Mouse (Mus musculus) myocyte (in vitro differentiated cells): ENCODE measurements around the gene Ptger2. TPM values are rescaled to one million over a fixed set of nuclear protein-coding genes. Genes with fewer than 3 reads are reported as not detected.
A peak's percentile ranks its signal among the peaks of the same experiment; 100 is the strongest.
"Not testable (repeated sequence)": the region's sequence is repeated elsewhere in the genome, so short reads cannot be mapped to it uniquely, and the experiment has no call there.

ENCODE experiments used
- H3K27me3 ChIP-seq: one replicate; pipeline ENCODE4 v1.6.1; 2011; ENCODE audit not compliant: control insufficient read depth, insufficient read depth, insufficient read length
- H3K36me3 ChIP-seq: one replicate; pipeline ENCODE4 v1.6.1; 2011; ENCODE audit not compliant: control insufficient read depth, insufficient read depth
- H3K4me2 ChIP-seq: one replicate; pipeline ENCODE4 v1.6.1; 2011; ENCODE audit warnings: low read depth, control low read depth
- H3K4me3 ChIP-seq: one replicate; pipeline ENCODE4 v1.5.1; 2011; ENCODE audit warnings: mild to moderate bottlenecking, control low read depth, moderate library complexity
- H3K79me2 ChIP-seq: one replicate; pipeline ENCODE4 v1.6.1; 2011; ENCODE audit not compliant: control insufficient read depth, insufficient read depth
- H3ac ChIP-seq: one replicate; pipeline ENCODE4 v1.6.1; 2011; ENCODE audit not compliant: control insufficient read depth, insufficient read length
- CEBPB ChIP-seq: IDR thresholded peaks from 2 replicates; pipeline ENCODE4 v1.6.1; 2011; ENCODE audit warnings: mild to moderate bottlenecking, moderate library complexity; ENCODE audit not compliant: poor library complexity, insufficient read depth, severe bottlenecking
- E2F4 ChIP-seq: IDR thresholded peaks from one replicate; pipeline ENCODE4 v1.6.1; 2011; ENCODE audit warnings: mild to moderate bottlenecking, control low read depth, moderate library complexity; ENCODE audit not compliant: insufficient read depth
- MAX ChIP-seq: IDR thresholded peaks from one replicate; pipeline ENCODE4 v1.6.1; 2011; ENCODE audit warnings: low read depth, mild to moderate bottlenecking, control low read depth
- MYOD1 ChIP-seq, 3 experiments: IDR thresholded peaks; one replicate each; pipeline ENCODE4 v1.6.1; 2011; ENCODE audit warnings: control low read depth in 2 of 3, low read depth in 2 of 3, mild to moderate bottlenecking in 2 of 3, moderate library complexity in 1 of 3; ENCODE audit not compliant: insufficient read length in 2 of 3, control insufficient read depth in 1 of 3
- MYOG ChIP-seq, 3 experiments: IDR thresholded peaks; one replicate each; pipeline ENCODE4 v1.6.1; 2011; ENCODE audit warnings: control low read depth in 2 of 3, low read depth in 2 of 3, mild to moderate bottlenecking in 2 of 3; ENCODE audit not compliant: insufficient read length in 2 of 3, control insufficient read depth in 1 of 3, insufficient read depth in 1 of 3
- POLR2A ChIP-seq: IDR thresholded peaks from one replicate; pipeline ENCODE4 v1.6.1; 2011; ENCODE audit warnings: low read depth, mild to moderate bottlenecking, control low read depth, moderate library complexity; ENCODE audit not compliant: insufficient read length
- POLR2AphosphoS2 ChIP-seq: IDR thresholded peaks from one replicate; pipeline ENCODE4 v1.6.1; 2011; ENCODE audit warnings: low read depth, control low read depth; ENCODE audit not compliant: insufficient read length
- REST ChIP-seq: IDR thresholded peaks from one replicate; pipeline ENCODE4 v1.6.1; 2011; ENCODE audit warnings: mild to moderate bottlenecking, control low read depth, moderate library complexity; ENCODE audit not compliant: insufficient read depth, insufficient read length
- SRF ChIP-seq: IDR thresholded peaks from one replicate; pipeline ENCODE4 v1.6.1; 2011; ENCODE audit warnings: low read depth; ENCODE audit not compliant: control insufficient read depth, insufficient read length
- TCF12 ChIP-seq: IDR thresholded peaks from one replicate; pipeline ENCODE4 v1.6.1; 2011; ENCODE audit warnings: mild to moderate bottlenecking, control low read depth; ENCODE audit not compliant: poor library complexity, insufficient read depth, severe bottlenecking
- TCF3 ChIP-seq: IDR thresholded peaks from one replicate; pipeline ENCODE4 v1.6.1; 2011; ENCODE audit warnings: low read depth, control low read depth; ENCODE audit not compliant: insufficient read length
- USF1 ChIP-seq: IDR thresholded peaks from one replicate; pipeline ENCODE4 v1.6.1; 2011; ENCODE audit warnings: low read depth, mild to moderate bottlenecking, control low read depth, moderate library complexity
- polyA plus RNA-seq: library from polyadenylated mRNA; unstranded; fragments of >200 nt; fragmentation: generic; extraction: Trizol; gene quantifications from one replicate; pipeline ENCODE4 v1.2.1, GENCODE M21; 2012; ENCODE audit warnings: missing spikeins

Ptger2 gene
- 0.01 TPM for polyA plus RNA-seq

- not testable (repeated sequence) for H3K4me3 ChIP-seq, H3K4me2 ChIP-seq, H3K79me2 ChIP-seq, H3K27me3 ChIP-seq, H3ac ChIP-seq, H3K36me3 ChIP-seq
Measured at GRCm38 (mm10) chr14:44987674-44988355, at the start of gene Ptger2. Ptger2 (plus strand) TSS chr14:44988195.

- H3K4me2 ChIP-seq, result no peak overlapping the region
- no peak for TF ChIP-seq TCF3
- no peak for TF ChIP-seq REST
- TF ChIP-seq USF1, result no peak
- no peak overlapping the region for H3ac ChIP-seq
- no peak overlapping the region for H3K4me3 ChIP-seq
- no peaks in the 10 kb centered on the region for H3K27me3 ChIP-seq
- no peaks in the 10 kb centered on the region for H3K36me3 ChIP-seq
- H3K79me2 ChIP-seq, result no peaks in the 10 kb centered on the region
Measured at GRCm38 (mm10) chr14:44960746-44961145, 27.2 kb upstream of the Ptger2 start.

- not testable (repeated sequence) for H3K4me2 ChIP-seq, H3K36me3 ChIP-seq, H3K27me3 ChIP-seq, H3ac ChIP-seq, H3K4me3 ChIP-seq, H3K79me2 ChIP-seq
Measured at GRCm38 (mm10) chr14:44977278-44977677, 10.7 kb upstream of the Ptger2 start.

- Histone ChIP-seq H3ac (no peak overlapping the region), H3K79me2 (no peaks in the 10 kb centered on the region), H3K27me3 (no peaks in the 10 kb centered on the region), H3K4me3 (no peak overlapping the region), H3K4me2 (no peak overlapping the region), H3K36me3 (no peaks in the 10 kb centered on the region)
- TF ChIP-seq CEBPB (no peak), USF1 (peak; percentile 32)
Measured at GRCm38 (mm10) chr14:44979887-44980286, 8.1 kb upstream of the Ptger2 start.

- no peaks in the 10 kb centered on the region for H3K36me3 ChIP-seq
- no peak overlapping the region for H3K4me2 ChIP-seq
- TF ChIP-seq E2F4 (no peak), CEBPB (no peak), POLR2AphosphoS2 (no peak), MYOD1 (IDR thresholded peaks at IDR 0.05; ENCODE audit: control insufficient read depth in 1 of 3, insufficient read length in 2 of 3, low read depth in 2 of 3) (no peak), MAX (no peak), TCF12 (no peak), SRF (no peak), POLR2A (no peak), USF1 (no peak), TCF3 (no peak)
- no peak overlapping the region for H3ac ChIP-seq
- no peak overlapping the region for H3K4me3 ChIP-seq
- no peaks in the 10 kb centered on the region for H3K79me2 ChIP-seq
- H3K27me3 ChIP-seq, result no peaks in the 10 kb centered on the region
Measured at GRCm38 (mm10) chr14:44981490-44981889, 6.5 kb upstream of the Ptger2 start.

GRCm38 (mm10) chr14:44984106-44984505 lies 3.9 kb upstream of the Ptger2 start:
- Histone ChIP-seq H3K79me2 (no peaks in the 10 kb centered on the region), H3K36me3 (no peaks in the 10 kb centered on the region), H3ac (no peak overlapping the region), H3K4me3 (no peak overlapping the region), H3K4me2 (no peak overlapping the region), H3K27me3 (no peaks in the 10 kb centered on the region)
- TF ChIP-seq SRF (no peak), E2F4 (no peak), REST (no peak), USF1 (no peak), MYOD1 (IDR thresholded peaks at IDR 0.05; ENCODE audit: control insufficient read depth in 1 of 3, insufficient read length in 2 of 3, low read depth in 2 of 3) (no peak), TCF3 (no peak), MYOG (IDR thresholded peaks at IDR 0.05; ENCODE audit: control insufficient read depth in 1 of 3, insufficient read depth in 1 of 3, insufficient read length in 2 of 3, low read depth in 2 of 3) (no peak), TCF12 (no peak), POLR2AphosphoS2 (no peak), POLR2A (no peak), MAX (no peak)
